Mouse (Mus musculus): ENCODE data around the gene Lpp. TPM values are rescaled to one million over a fixed set of nuclear protein-coding genes. Genes with fewer than 3 reads are reported as not detected.

Gene Lpp
- total and polyA plus RNA-seq, 3 experiments = not detected

- H3K9ac ChIP-seq (ENCODE audit: control insufficient read depth, low read depth, low read length, poor library complexity, severe bottlenecking) = no peak overlapping the region
- H3K27ac ChIP-seq (ENCODE audit: control insufficient read depth, low read depth, low read length) = no peak overlapping the region
- no peaks in the 10 kb centered on the region for H3K4me1 ChIP-seq (ENCODE audit: control insufficient read depth in 1 of 2, insufficient read depth in 2 of 2, low read length in 2 of 2)
- H3K4me3 ChIP-seq (ENCODE audit: control insufficient read depth in 1 of 2, insufficient read depth in 1 of 2, low read depth in 2 of 2, low read length in 2 of 2) = no peak overlapping the region
- no peaks in the 10 kb centered on the region for H3K79me2 ChIP-seq (ENCODE audit: control insufficient read depth, insufficient read depth, low read length, poor library complexity)
- no peaks in the 10 kb centered on the region for H3K27me3 ChIP-seq (ENCODE audit: control insufficient read depth in 1 of 2, insufficient read depth in 2 of 2, low read length in 2 of 2)
- DNase-seq (ENCODE audit: low read depth, low spot score) = no peak
- no peaks in the 10 kb centered on the region for H3K36me3 ChIP-seq (ENCODE audit: control insufficient read depth in 1 of 2, insufficient read depth in 2 of 2, low read length in 2 of 2)
- TF ChIP-seq MAX (IDR thresholded peaks at IDR 0.05; ENCODE audit: low read length) (no peak), NRF1 (IDR thresholded peaks at IDR 0.05; ENCODE audit: insufficient read depth, low read depth, low read length, poor library complexity, severe bottlenecking) (no peak), CHD2 (IDR thresholded peaks at IDR 0.05; ENCODE audit: low read length) (no peak), SMC3 (IDR thresholded peaks at IDR 0.05; ENCODE audit: low read depth, low read length) (no peak), RAD21 (IDR thresholded peaks at IDR 0.05; ENCODE audit: low read depth, low read length) (no peak), MYB (IDR thresholded peaks at IDR 0.05; ENCODE audit: low read depth, low read length) (no peak), GABPA (IDR thresholded peaks at IDR 0.05; ENCODE audit: low read depth, low read length) (no peak), MYC (IDR thresholded peaks at IDR 0.05; ENCODE audit: low read depth, low read length) (no peak), JUND (IDR thresholded peaks at IDR 0.05; ENCODE audit: low read depth, low read length) (no peak), TBP (IDR thresholded peaks at IDR 0.05; ENCODE audit: low read depth, low read length) (no peak), TAL1 (IDR thresholded peaks at IDR 0.05; ENCODE audit: low read length) (no peak), GATA1 (IDR thresholded peaks at IDR 0.05; ENCODE audit: low read depth, low read length) (no peak), RCOR1 (IDR thresholded peaks at IDR 0.05; ENCODE audit: low read depth, low read length) (no peak), POLR2AphosphoS2 (IDR thresholded peaks at IDR 0.05; ENCODE audit: low read length) (no peak), ZKSCAN1 (IDR thresholded peaks at IDR 0.05; ENCODE audit: low read depth, low read length) (no peak)
- no peaks in the 10 kb centered on the region for H3K9me3 ChIP-seq (replicated peaks; ENCODE audit: insufficient read depth, low read length)
These were observed 429.6 kb downstream of the Lpp start for GRCm38 (mm10) chr16:24822918-24823317.

- no peaks in the 10 kb centered on the region for H3K27me3 ChIP-seq (ENCODE audit: control insufficient read depth in 1 of 2, insufficient read depth in 2 of 2, low read length in 2 of 2)
- H3K9ac ChIP-seq (ENCODE audit: control insufficient read depth, low read depth, low read length, poor library complexity, severe bottlenecking) = no peak overlapping the region
- TF ChIP-seq MAZ (IDR thresholded peaks at IDR 0.05; ENCODE audit: low read depth, low read length) (no peak), USF1 (IDR thresholded peaks at IDR 0.05; ENCODE audit: low read depth, low read length) (no peak), ZNF384 (IDR thresholded peaks at IDR 0.05; ENCODE audit: low read depth, low read length) (no peak), MAX (IDR thresholded peaks at IDR 0.05; ENCODE audit: low read length) (no peak), POLR2AphosphoS2 (IDR thresholded peaks at IDR 0.05; ENCODE audit: low read length) (no peak), JUND (IDR thresholded peaks at IDR 0.05; ENCODE audit: low read depth, low read length) (no peak), CHD1 (IDR thresholded peaks at IDR 0.05; ENCODE audit: low read depth, low read length) (no peak), TAL1 (IDR thresholded peaks at IDR 0.05; ENCODE audit: low read length) (no peak), UBTF (IDR thresholded peaks at IDR 0.05; ENCODE audit: borderline replicate concordance, insufficient read depth, low read depth, low read length) (no peak), TCF12 (IDR thresholded peaks at IDR 0.05; ENCODE audit: low read depth, low read length) (no peak), NELFE (IDR thresholded peaks at IDR 0.05; ENCODE audit: low read depth, low read length) (no peak), MXI1 (IDR thresholded peaks at IDR 0.05; ENCODE audit: low read depth, low read length) (no peak), RAD21 (IDR thresholded peaks at IDR 0.05; ENCODE audit: low read depth, low read length) (no peak), ZKSCAN1 (IDR thresholded peaks at IDR 0.05; ENCODE audit: low read depth, low read length) (no peak), MEF2A (IDR thresholded peaks at IDR 0.05; ENCODE audit: extremely low read depth, insufficient replicate concordance, low read depth, low read length, poor library complexity, severe bottlenecking) (no peak), GATA1 (IDR thresholded peaks at IDR 0.05; ENCODE audit: low read depth, low read length) (no peak)
- no peaks in the 10 kb centered on the region for H3K79me2 ChIP-seq (ENCODE audit: control insufficient read depth, insufficient read depth, low read length, poor library complexity)
- no peak overlapping the region for H3K4me3 ChIP-seq (ENCODE audit: control insufficient read depth in 1 of 2, insufficient read depth in 1 of 2, low read depth in 2 of 2, low read length in 2 of 2)
- no peak for DNase-seq (ENCODE audit: low read depth, low spot score)
- no peaks in the 10 kb centered on the region for H3K4me1 ChIP-seq (ENCODE audit: control insufficient read depth in 1 of 2, insufficient read depth in 2 of 2, low read length in 2 of 2)
- H3K27ac ChIP-seq (ENCODE audit: control insufficient read depth, low read depth, low read length) = no peak overlapping the region
- H3K36me3 ChIP-seq (ENCODE audit: control insufficient read depth in 1 of 2, insufficient read depth in 2 of 2, low read length in 2 of 2) = no peaks in the 10 kb centered on the region
- no peaks in the 10 kb centered on the region for H3K9me3 ChIP-seq (replicated peaks; ENCODE audit: insufficient read depth, low read length)
These were observed 433.1 kb downstream of the Lpp start for GRCm38 (mm10) chr16:24826390-24826789.
